Mouse (Mus musculus): ENCODE data around the gene Mrps2. TPM values are rescaled to one million over a fixed set of nuclear protein-coding genes. Genes with fewer than 3 reads are reported as not detected.
"Not testable (repeated sequence)": the region's sequence is repeated elsewhere in the genome, so short reads cannot be mapped to it uniquely, and the experiment has no call there.

Gene Mrps2
- polyA plus RNA-seq, 1 experiment from 2014 or later, result 50.1 TPM

GRCm38 (mm10) chr2:28511600-28511999, 43.7 kb downstream of the Mrps2 start:
- not testable (repeated sequence) for ATAC-seq; H3K4me3 ChIP-seq (replicated peaks); H3K4me2 ChIP-seq (replicated peaks); H3K9me3 ChIP-seq; H3K27ac ChIP-seq; H3K27me3 ChIP-seq; H3K9ac ChIP-seq (replicated peaks)
- peaks cover 13% of the 10 kb centered on the region; the same call in 1 of the 2 replicates for H3K36me3 ChIP-seq
- H3K4me1 ChIP-seq (replicated peaks), result peaks cover 27% of the 10 kb centered on the region
- WGBS, result 55% methylated on average over 5 of the region's 5 CpGs

GRCm38 (mm10) chr2:28512798-28513401, 45.0 kb downstream of the Mrps2 start, which contains the start of gene Ralgds:
TSS of gene Ralgds (plus strand) at chr2:28513125.
- Histone ChIP-seq H3K4me2 (replicated peaks) (peak within 1 kb of the TSS; percentile 85), H3K9ac (replicated peaks) (peak within 1 kb of the TSS; percentile 98), H3K9me3 (no peaks in the 10 kb centered on the region), H3K27me3 (peaks cover 9% of the 10 kb centered on the region; the same call in 1 of the 2 replicates), H3K27ac (peak within 1 kb of the TSS; percentile 93), H3K4me3 (replicated peaks) (peak within 1 kb of the TSS; percentile 93), H3K4me1 (replicated peaks) (peaks cover 40% of the 10 kb centered on the region), H3K36me3 (peaks cover 15% of the 10 kb centered on the region; the same call in 1 of the 2 replicates)
- WGBS, result under 1% methylated on average over 68 of the region's 71 CpGs
- ATAC-seq, result peak; percentile 74

GRCm38 (mm10) chr2:28513431-28514370, 45.8 kb downstream of the Mrps2 start:
- peaks cover 17% of the 10 kb centered on the region; the same call in 1 of the 2 replicates for H3K36me3 ChIP-seq
- H3K27ac ChIP-seq, result peak overlapping the region; percentile 93
- peak overlapping the region; percentile 98 for H3K9ac ChIP-seq (replicated peaks)
- H3K4me3 ChIP-seq (replicated peaks), result peak overlapping the region; percentile 93
- no peaks in the 10 kb centered on the region for H3K9me3 ChIP-seq
- ATAC-seq, result peak; percentile 65
- WGBS, result 3% methylated on average over 45 of the region's 47 CpGs
- H3K27me3 ChIP-seq, result peaks cover 9% of the 10 kb centered on the region; the same call in 1 of the 2 replicates
- peak overlapping the region; percentile 85 for H3K4me2 ChIP-seq (replicated peaks)
- peaks cover 48% of the 10 kb centered on the region for H3K4me1 ChIP-seq (replicated peaks)

GRCm38 (mm10) chr2:28514489-28514888, 46.6 kb downstream of the Mrps2 start:
- H3K4me2 ChIP-seq (replicated peaks), result peak overlapping the region; percentile 85
- no peaks in the 10 kb centered on the region for H3K9me3 ChIP-seq
- peak overlapping the region; percentile 93 for H3K4me3 ChIP-seq (replicated peaks)
- peaks cover 20% of the 10 kb centered on the region; the same call in 1 of the 2 replicates for H3K36me3 ChIP-seq
- H3K27ac ChIP-seq, result peak overlapping the region; percentile 93
- peak overlapping the region; percentile 98 for H3K9ac ChIP-seq (replicated peaks)
- ATAC-seq, result peak; percentile 40; the same call in 1 of the 2 replicates
- 23% methylated on average over 5 of the region's 5 CpGs for WGBS
- H3K27me3 ChIP-seq, result peaks cover 9% of the 10 kb centered on the region; the same call in 1 of the 2 replicates
- peaks cover 56% of the 10 kb centered on the region for H3K4me1 ChIP-seq (replicated peaks)

GRCm38 (mm10) chr2:28517206-28517909, 49.5 kb downstream of the Mrps2 start:
- Histone ChIP-seq H3K4me1 (replicated peaks) (peaks cover 84% of the 10 kb centered on the region), H3K27ac (peak overlapping the region; percentile 55), H3K27me3 (no peaks in the 10 kb centered on the region), H3K9ac (replicated peaks) (peak overlapping the region; percentile 8; the same call in 1 of the 2 replicates), H3K4me3 (replicated peaks) (no peak overlapping the region), H3K9me3 (no peaks in the 10 kb centered on the region), H3K4me2 (replicated peaks) (peak overlapping the region; percentile 85), H3K36me3 (peaks cover 25% of the 10 kb centered on the region)
- WGBS, result 44% methylated on average over 5 of the region's 5 CpGs
- no peak for ATAC-seq

GRCm38 (mm10) chr2:28518231-28518630, 50.4 kb downstream of the Mrps2 start:
- Histone ChIP-seq H3K4me1 (replicated peaks) (peaks cover 87% of the 10 kb centered on the region), H3K9ac (replicated peaks) (peak overlapping the region; percentile 8; the same call in 1 of the 2 replicates)

GRCm38 (mm10) chr2:28520581-28520980, 52.7 kb downstream of the Mrps2 start:
- H3K27ac ChIP-seq, result no peak overlapping the region
- WGBS, result 64% methylated on average over 5 of the region's 5 CpGs
- peaks cover 94% of the 10 kb centered on the region for H3K4me1 ChIP-seq (replicated peaks)

More at GRCm38 (mm10) chr2:28518231-28518630, 50.4 kb downstream of the Mrps2 start:
- peak overlapping the region; percentile 29 for H3K4me2 ChIP-seq (replicated peaks)
- H3K36me3 ChIP-seq, result peaks cover 25% of the 10 kb centered on the region
- H3K27ac ChIP-seq, result peak overlapping the region; percentile 55
- WGBS, result 15% methylated on average over 2 of the region's 2 CpGs
- H3K9me3 ChIP-seq, result no peaks in the 10 kb centered on the region
- no peaks in the 10 kb centered on the region for H3K27me3 ChIP-seq
- no peak for ATAC-seq
- no peak overlapping the region for H3K4me3 ChIP-seq (replicated peaks)

More at GRCm38 (mm10) chr2:28520581-28520980, 52.7 kb downstream of the Mrps2 start:
- Histone ChIP-seq H3K9me3 (no peaks in the 10 kb centered on the region), H3K4me3 (replicated peaks) (no peak overlapping the region), H3K4me2 (replicated peaks) (no peak overlapping the region), H3K27me3 (no peaks in the 10 kb centered on the region), H3K36me3 (peaks cover 20% of the 10 kb centered on the region), H3K9ac (replicated peaks) (no peak overlapping the region)
- no peak for ATAC-seq

Other genes starting within 250 kb of the Mrps2 start
- 10.7 and 11.8 TPM in 2 replicates for gene Ppp1r26, start 21.3 kb upstream of the Mrps2 start, polyA plus RNA-seq (2015; fragmentation: Nextera tagmentation; extraction: Ambion mirVana)
- gene 1700007K13Rik, start 1.7 kb upstream of the Mrps2 start, polyA plus RNA-seq (2015; fragmentation: Nextera tagmentation; extraction: Ambion mirVana), result 0.85 and 1.3 TPM in 2 replicates
- gene Gbgt1, start 28.8 kb downstream of the Mrps2 start, polyA plus RNA-seq (2015; fragmentation: Nextera tagmentation; extraction: Ambion mirVana), result 0.54 and 1.4 TPM in 2 replicates
- 1.0 and 1.5 TPM in 2 replicates for gene Gm10134, start 38.0 kb downstream of the Mrps2 start, polyA plus RNA-seq (2015; fragmentation: Nextera tagmentation; extraction: Ambion mirVana)
- gene Ralgds, start 45.1 kb downstream of the Mrps2 start, polyA plus RNA-seq (2015; fragmentation: Nextera tagmentation; extraction: Ambion mirVana), result 70.8 and 82.0 TPM in 2 replicates
- 0.07 and 0.13 TPM in 2 replicates for gene Cel, start 95.3 kb downstream of the Mrps2 start, polyA plus RNA-seq (2015; fragmentation: Nextera tagmentation; extraction: Ambion mirVana)
- gene Gtf3c5, start 115.7 kb downstream of the Mrps2 start, polyA plus RNA-seq (2015; fragmentation: Nextera tagmentation; extraction: Ambion mirVana), result 51.0 and 51.6 TPM in 2 replicates
- 0.43 and 0.67 TPM in 2 replicates for gene Gfi1b, start 153.9 kb downstream of the Mrps2 start, polyA plus RNA-seq (2015; fragmentation: Nextera tagmentation; extraction: Ambion mirVana)
- 37.1 and 38.4 TPM in 2 replicates for gene Tsc1, start 173.2 kb downstream of the Mrps2 start, polyA plus RNA-seq (2015; fragmentation: Nextera tagmentation; extraction: Ambion mirVana)
- gene Spaca9, start 231.7 kb downstream of the Mrps2 start, polyA plus RNA-seq (2015; fragmentation: Nextera tagmentation; extraction: Ambion mirVana), result 1.1 and 1.6 TPM in 2 replicates
- gene Ak8, start 232.1 kb downstream of the Mrps2 start, polyA plus RNA-seq (2015; fragmentation: Nextera tagmentation; extraction: Ambion mirVana), result 2.2 and 2.6 TPM in 2 replicates